Mouse (Mus musculus) left cerebral cortex, adult 9 months (tissue): ENCODE data around the gene Fbxo9.
A peak's percentile ranks its signal among the peaks of the same experiment; 100 is the strongest.
"Not testable (repeated sequence)": the region's sequence is repeated elsewhere in the genome, so short reads cannot be mapped to it uniquely, and the experiment has no call there.

ENCODE experiments used
- DNase-seq, 2 experiments: peaks; one replicate each; pipeline ENCODE4 v3.0.0; 2022; ENCODE audit warnings: low spot score in 2 of 2

Gene Fbxo9

GRCm38 (mm10) chr9:78108796-78109239 lies at the start of gene Fbxo9, which contains the start of gene Ick:
Fbxo9 (minus strand) TSS chr9:78109065.
Ick (plus strand) TSS chr9:78109192.
- peak; percentile 88 to 94 for DNase-seq

GRCm38 (mm10) chr9:78157221-78157620 lies 48.4 kb upstream of the Fbxo9 start:
- DNase-seq, result no peak

- no peak for DNase-seq
Observed at GRCm38 (mm10) chr9:78154211-78154977, 45.5 kb upstream of the Fbxo9 start.

- not testable (repeated sequence) for DNase-seq
Observed at GRCm38 (mm10) chr9:78149770-78150169, 40.9 kb upstream of the Fbxo9 start.

GRCm38 (mm10) chr9:78148149-78148548 lies 39.3 kb upstream of the Fbxo9 start:
- DNase-seq, result no peak

- peak in 1 of 2 experiments; percentile 34 for DNase-seq
Observed at GRCm38 (mm10) chr9:78146627-78147026, 37.8 kb upstream of the Fbxo9 start.

- peak; percentile 51 to 52 for DNase-seq
Observed at GRCm38 (mm10) chr9:78146099-78146498, 37.2 kb upstream of the Fbxo9 start.

- DNase-seq, result no peak
Observed at GRCm38 (mm10) chr9:78139463-78139862, 30.6 kb upstream of the Fbxo9 start.

GRCm38 (mm10) chr9:78138044-78138676 lies 29.3 kb upstream of the Fbxo9 start:
- no peak for DNase-seq

GRCm38 (mm10) chr9:78135658-78136057 lies 26.8 kb upstream of the Fbxo9 start:
- DNase-seq, result no peak

- no peak for DNase-seq
Observed at GRCm38 (mm10) chr9:78126643-78127042, 17.8 kb upstream of the Fbxo9 start.

- no peak for DNase-seq
Observed at GRCm38 (mm10) chr9:78126007-78126406, 17.1 kb upstream of the Fbxo9 start.

GRCm38 (mm10) chr9:78124297-78124696 lies 15.4 kb upstream of the Fbxo9 start:
- DNase-seq, result no peak

GRCm38 (mm10) chr9:78122939-78123712 lies 14.3 kb upstream of the Fbxo9 start:
- no peak for DNase-seq

GRCm38 (mm10) chr9:78121985-78122384 lies 13.1 kb upstream of the Fbxo9 start:
- no peak for DNase-seq

- DNase-seq, result no peak
Observed at GRCm38 (mm10) chr9:78121358-78121757, 12.5 kb upstream of the Fbxo9 start.

GRCm38 (mm10) chr9:78117690-78118089 lies 8.8 kb upstream of the Fbxo9 start:
- no peak for DNase-seq

GRCm38 (mm10) chr9:78115746-78116145 lies 6.9 kb upstream of the Fbxo9 start:
- no peak for DNase-seq

- no peak for DNase-seq
Observed at GRCm38 (mm10) chr9:78113538-78113885, 4.6 kb upstream of the Fbxo9 start.

- peak; percentile 71 to 91 for DNase-seq
Observed at GRCm38 (mm10) chr9:78112770-78113537, 4.1 kb upstream of the Fbxo9 start.

GRCm38 (mm10) chr9:78111456-78111855 lies 2.6 kb upstream of the Fbxo9 start:
- no peak for DNase-seq

GRCm38 (mm10) chr9:78109656-78110055 lies 791 bp upstream of the Fbxo9 start:
- DNase-seq, result no peak
